Mouse (Mus musculus): ENCODE measurements around the gene Tmem238.

DNA sequence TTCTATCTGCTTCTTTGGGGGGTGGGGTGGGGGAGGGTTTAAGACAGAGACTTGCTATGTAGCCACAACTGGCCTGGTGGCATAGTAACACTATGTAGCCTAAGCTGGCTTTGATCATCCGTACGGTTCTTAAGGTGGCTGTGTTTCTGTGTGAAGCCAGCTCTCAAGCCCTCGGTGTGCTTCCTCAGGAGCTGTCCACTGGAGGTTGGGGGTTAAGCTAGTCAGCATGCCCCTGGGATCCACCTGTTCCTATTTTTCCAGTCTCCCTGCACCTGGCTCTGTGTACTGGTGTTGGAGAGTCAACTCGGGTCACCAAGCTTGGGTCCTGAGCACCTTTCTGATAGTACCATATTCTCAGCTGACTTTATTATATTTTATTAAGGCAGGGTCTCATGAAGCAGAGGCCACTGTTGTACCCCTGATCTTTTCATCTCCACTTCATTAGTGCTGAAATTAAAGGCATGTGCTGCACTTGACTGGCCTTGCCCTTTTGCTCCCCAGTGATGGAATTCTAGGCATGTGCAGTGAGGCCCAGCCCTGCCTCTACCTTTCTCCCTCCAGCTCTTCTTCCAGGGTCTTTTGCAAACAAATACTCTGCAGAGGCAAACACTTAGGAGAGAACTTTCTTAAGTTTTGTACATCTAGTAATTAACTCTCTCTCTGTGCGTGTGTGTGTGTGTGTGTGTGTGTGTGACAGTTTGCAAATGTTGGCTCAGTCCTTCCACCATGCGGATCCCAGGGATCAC, 32.9 kb upstream of the Tmem238 start:
- TF ChIP-seq SMC3 (IDR thresholded peaks at IDR 0.05; ENCODE audit: low read depth, low read length): no peak
- no peak for TF ChIP-seq RCOR1 (conservative IDR thresholded peaks at IDR 0.05; ENCODE audit: low read depth, low read length)
- TF ChIP-seq CTCF (conservative IDR thresholded peaks at IDR 0.05 in 1 of 2, IDR thresholded peaks at IDR 0.05 in 1 of 2; ENCODE audit: low read depth in 2 of 2, low read length in 2 of 2): no peak
- TF ChIP-seq MYC (IDR thresholded peaks at IDR 0.05; ENCODE audit: low read depth, low read length): no peak
- no peak for TF ChIP-seq CHD1 (IDR thresholded peaks at IDR 0.05; ENCODE audit: low read depth, low read length)
- TF ChIP-seq EP300 (IDR thresholded peaks at IDR 0.05; ENCODE audit: low read length): no peak
- no peak for TF ChIP-seq ZKSCAN1 (IDR thresholded peaks at IDR 0.05; ENCODE audit: borderline replicate concordance, low read depth, low read length)
- TF ChIP-seq POLR2A (IDR thresholded peaks at IDR 0.05; ENCODE audit: low read depth, low read length): no peak
- TF ChIP-seq NELFE (IDR thresholded peaks at IDR 0.05; ENCODE audit: low read depth, low read length): no peak
- TF ChIP-seq ZNF384 (IDR thresholded peaks at IDR 0.05; ENCODE audit: low read depth, low read length): no peak
- no peak for TF ChIP-seq KAT2A (IDR thresholded peaks at IDR 0.05; ENCODE audit: insufficient replicate concordance, low read length)
- TF ChIP-seq BHLHE40 (IDR thresholded peaks at IDR 0.05; ENCODE audit: low read depth, low read length): no peak

Data from CH12.LX (cell line).